In genomic region chr7:19477084-19477483, GRCm38 (mm10) we compare ENCODE assay signal across 20 mouse cellular contexts. TPM values are rescaled to one million over a fixed set of nuclear protein-coding genes. Genes with fewer than 3 reads are reported as not detected.
A peak's percentile ranks its signal among the peaks of the same experiment; 100 is the strongest.
DNase-seq lines count a peak whose midpoint lies in the region; ATAC-seq and TF ChIP-seq lines count a peak whose summit lies in the region.
"Had no signal": no experiment of that assay in that cellular context is flagged by ENCODE, and none has a peak within 500 bp of the region (broad histone marks: within the 10 kb centered on the region; RNA-seq: fewer than 3 reads in every experiment).

No protein-coding gene starts in this region.

- 57% methylated on average over 2 of the region's 2 CpGs for WGBS in intestine, postnatal 0 days
- 60% methylated on average over 2 of the region's 2 CpGs for WGBS in intestine, embryonic 15.5 days
- WGBS in liver, adult 2 months = 55% methylated on average over 2 of the region's 2 CpGs

- no peak overlapping the region for H3K4me2 ChIP-seq in intestine, postnatal 0 days (replicated peaks; ENCODE audit: low read depth)
- no peak overlapping the region for H3K4me2 ChIP-seq in intestine, embryonic 15.5 days (replicated peaks)
- H3K4me2 ChIP-seq: forebrain, embryonic 12.5 days; heart, embryonic 11.5 days; liver, embryonic 13.5 days; neural tube, embryonic 13.5 days had no signal

- TF ChIP-seq CTCF in intestine, postnatal 0 days (IDR thresholded peaks at IDR 0.05; ENCODE audit: low read depth) = peak; percentile 48
- peak; percentile 19; the same call in 1 of the 2 replicates for TF ChIP-seq CTCF in liver, adult 2 months (IDR thresholded peaks at IDR 0.05; ENCODE audit: low read depth, low read length)
- TF ChIP-seq CTCF in MEL (IDR thresholded peaks at IDR 0.05 in 2 of 3, conservative IDR thresholded peaks at IDR 0.05 in 1 of 3; ENCODE audit: control insufficient read depth in 1 of 3, insufficient read depth in 1 of 3, low read depth in 2 of 3, low read length in 3 of 3, poor library complexity in 1 of 3, severe bottlenecking in 1 of 3) = peak in 1 of 3 experiments; percentile 8; a peak in 1 of 6 replicates

- no peak for DNase-seq in liver, adult 2 months (ENCODE audit: extremely low read depth, low read depth, low spot score)
- DNase-seq in liver (no peak), MEL (ENCODE audit: low read depth, low spot score) (no peak)
- peak; percentile 33 for DNase-seq in splenic B cell, adult 2 months (ENCODE audit: low read depth, low spot score)
- DNase-seq: cerebellum, postnatal 14 days; gastrocnemius, postnatal 36 days; heart, postnatal 36 days; layer of hippocampus, postnatal 36 days; left cerebral cortex, postnatal 4 days; liver, embryonic 13.5 days; lung, postnatal 10 days; right cerebral cortex, postnatal 25 days; thymus, postnatal 4 days had no signal

- no peak for TF ChIP-seq EP300 in MEL (IDR thresholded peaks at IDR 0.05; ENCODE audit: low read depth in 1 of 2, low read length in 2 of 2)

- H3K9me3 ChIP-seq in intestine, postnatal 0 days (ENCODE audit: control insufficient read depth) = no peaks in the 10 kb centered on the region; the same call in 1 of the 2 replicates
- no peaks in the 10 kb centered on the region for H3K9me3 ChIP-seq in intestine, embryonic 15.5 days
- no peaks in the 10 kb centered on the region for H3K9me3 ChIP-seq in MEL (replicated peaks; ENCODE audit: insufficient read depth, low read length)
- H3K9me3 ChIP-seq: forebrain, embryonic 12.5 days; liver, embryonic 13.5 days; neural tube, embryonic 13.5 days had no signal

- no peaks in the 10 kb centered on the region for H3K4me1 ChIP-seq in intestine, postnatal 0 days (replicated peaks; ENCODE audit: control insufficient read depth, insufficient read depth, low read length)
- H3K4me1 ChIP-seq in intestine, embryonic 15.5 days (replicated peaks) = 0 out of 2 replicates have a peak, but pooled peaks cover 3% of the 10 kb centered on the region
- peaks cover 5% of the 10 kb centered on the region for H3K4me1 ChIP-seq in liver, adult 2 months (ENCODE audit: control insufficient read depth, insufficient read depth, low read length)
- no peaks in the 10 kb centered on the region; a peak in 1 of 4 replicates for H3K4me1 ChIP-seq in MEL (ENCODE audit: control insufficient read depth in 1 of 2, insufficient read depth in 2 of 2, low read length in 2 of 2)

- H3K9ac ChIP-seq in intestine, postnatal 0 days (ENCODE audit: low read depth, low read length) = no peak overlapping the region
- no peak overlapping the region for H3K9ac ChIP-seq in intestine, embryonic 15.5 days
- no peak overlapping the region for H3K9ac ChIP-seq in liver, adult 2 months (ENCODE audit: low read depth, low read length)
- H3K9ac ChIP-seq in MEL (ENCODE audit: control insufficient read depth, low read depth, low read length, poor library complexity, severe bottlenecking) = no peak overlapping the region
- H3K9ac ChIP-seq: forebrain, embryonic 12.5 days; liver, embryonic 13.5 days; neural tube, embryonic 13.5 days had no signal

- H3K27ac ChIP-seq in intestine, postnatal 0 days (ENCODE audit: low read depth, low read length) = no peak overlapping the region
- no peak overlapping the region for H3K27ac ChIP-seq in intestine, embryonic 15.5 days
- no peak overlapping the region for H3K27ac ChIP-seq in liver, adult 2 months (replicated peaks; ENCODE audit: insufficient read depth, low read depth, low read length)
- no peak overlapping the region for H3K27ac ChIP-seq in MEL (ENCODE audit: control insufficient read depth, low read depth, low read length)
- H3K27ac ChIP-seq: forebrain, embryonic 12.5 days; liver, embryonic 13.5 days; midbrain, embryonic 10.5 days; neural tube, embryonic 13.5 days had no signal

- H3K4me3 ChIP-seq in intestine, postnatal 0 days (ENCODE audit: low read depth, low read length) = no peak overlapping the region
- no peak overlapping the region for H3K4me3 ChIP-seq in intestine, embryonic 15.5 days (replicated peaks)
- no peak overlapping the region for H3K4me3 ChIP-seq in liver, adult 2 months (ENCODE audit: insufficient read depth, low read depth, low read length)
- no peak overlapping the region for H3K4me3 ChIP-seq in MEL (ENCODE audit: control insufficient read depth in 1 of 2, insufficient read depth in 1 of 2, low read depth in 2 of 2, low read length in 2 of 2)
- H3K4me3 ChIP-seq: forebrain, embryonic 12.5 days; liver, embryonic 13.5 days; midbrain, embryonic 10.5 days; neural tube, embryonic 13.5 days had no signal

- no peaks in the 10 kb centered on the region for H3K79me2 ChIP-seq in liver, adult 2 months (ENCODE audit: control insufficient read depth, insufficient read depth, low read length)
- no peaks in the 10 kb centered on the region for H3K79me2 ChIP-seq in MEL (ENCODE audit: control insufficient read depth, insufficient read depth, low read length, poor library complexity)

- H3K27me3 ChIP-seq in intestine, postnatal 0 days (replicated peaks; ENCODE audit: control insufficient read depth, insufficient read depth, low read length) = peaks cover 39% of the 10 kb centered on the region
- H3K27me3 ChIP-seq in intestine, embryonic 15.5 days (replicated peaks) = peaks cover 30% of the 10 kb centered on the region
- H3K27me3 ChIP-seq in liver, adult 2 months (ENCODE audit: control insufficient read depth, insufficient read depth, low read length) = peaks cover 5% of the 10 kb centered on the region; the same call in 1 of the 2 replicates
- H3K27me3 ChIP-seq in MEL (ENCODE audit: control insufficient read depth in 1 of 2, insufficient read depth in 2 of 2, low read length in 2 of 2) = no peaks in the 10 kb centered on the region; a peak in 1 of 4 replicates
- no peaks in the 10 kb centered on the region for H3K27me3 ChIP-seq in splenic B cell, adult 2 months (ENCODE audit: control insufficient read depth, insufficient read depth, low read length, poor library complexity, severe bottlenecking)

- TF ChIP-seq POLR2A in liver, adult 2 months (IDR thresholded peaks at IDR 0.05; ENCODE audit: extremely low read depth, insufficient read depth, low read length) = no peak
- no peak for TF ChIP-seq POLR2A in MEL (IDR thresholded peaks at IDR 0.05; ENCODE audit: control insufficient read depth in 1 of 2, insufficient read depth in 1 of 2, low read depth in 1 of 2, low read length in 2 of 2, poor library complexity in 1 of 2)

- TF ChIP-seq RAD21 in MEL (IDR thresholded peaks at IDR 0.05; ENCODE audit: low read depth, low read length) = peak; percentile 11

- H3K36me3 ChIP-seq in intestine, postnatal 0 days (ENCODE audit: control insufficient read depth, insufficient read depth) = no peaks in the 10 kb centered on the region
- H3K36me3 ChIP-seq in intestine, embryonic 15.5 days = no peaks in the 10 kb centered on the region
- H3K36me3 ChIP-seq in liver, adult 2 months (ENCODE audit: control insufficient read depth, insufficient read depth, low read length) = no peaks in the 10 kb centered on the region
- H3K36me3 ChIP-seq in MEL (ENCODE audit: control insufficient read depth in 1 of 2, insufficient read depth in 2 of 2, low read length in 2 of 2) = no peaks in the 10 kb centered on the region
- no peaks in the 10 kb centered on the region for H3K36me3 ChIP-seq in splenic B cell, adult 2 months (ENCODE audit: control insufficient read depth, insufficient read depth, low read length, poor library complexity, severe bottlenecking)
- H3K36me3 ChIP-seq: forebrain, embryonic 12.5 days; midbrain, embryonic 10.5 days; neural tube, embryonic 13.5 days had no signal

- no peak for ATAC-seq in intestine, postnatal 0 days
- ATAC-seq in intestine, embryonic 15.5 days = no peak
- no peak for ATAC-seq in frontal cortex, adult (ENCODE audit: low TSS enrichment)

RNA-seq across cellular contexts. Expression of gene Exoc3l2, which starts 14.0 kb away (rescaled TPM):
- 1.1 and 1.9 TPM in 2 replicates for polyA plus RNA-seq in intestine, postnatal 0 days (2015; fragmentation: Nextera tagmentation; extraction: Ambion mirVana)
- polyA plus RNA-seq in intestine, embryonic 15.5 days (2015; fragmentation: Nextera tagmentation; extraction: Ambion mirVana) = 0.50 and 0.53 TPM in 2 replicates
- 2.1 and 2.2 TPM in 2 replicates for total RNA-seq in liver, adult 2 months (2014; rRNA removed)
- polyA plus RNA-seq in liver, adult 2 months (2012; rRNA removed) = 5.1 and 5.8 TPM in 2 replicates
- total RNA-seq in MEL (2012; rRNA removed) = 0.08 TPM in 1 of 2 replicates, not detected in the other
- under 1 TPM in 1 of 2 experiments, not detected in 1; 0.08 TPM for polyA plus RNA-seq in MEL (2012; ENCODE audit: insufficient read depth in 1 of 2, insufficient read length in 2 of 2, low read depth in 1 of 2, low replicate concordance in 2 of 2, missing spikeins in 1 of 2)

RNA-seq across cellular contexts. Expression of gene Mark4, which starts 18.5 kb away (rescaled TPM):
- 4.2 and 4.7 TPM in 2 replicates for polyA plus RNA-seq in intestine, postnatal 0 days (2015; fragmentation: Nextera tagmentation; extraction: Ambion mirVana)
- 5.8 and 6.1 TPM in 2 replicates for polyA plus RNA-seq in intestine, embryonic 15.5 days (2015; fragmentation: Nextera tagmentation; extraction: Ambion mirVana)
- total RNA-seq in liver, adult 2 months (2014; rRNA removed) = 1.8 and 2.8 TPM in 2 replicates
- 4.9 and 6.4 TPM in 2 replicates for polyA plus RNA-seq in liver, adult 2 months (2012; rRNA removed)
- total RNA-seq in MEL (2012; rRNA removed) = 4.7 TPM in 2 replicates
- polyA plus RNA-seq in MEL (2012; ENCODE audit: insufficient read depth in 1 of 2, insufficient read length in 2 of 2, low read depth in 1 of 2, low replicate concordance in 2 of 2, missing spikeins in 1 of 2) = 10 to 100 TPM in 1 of 2 experiments, not detected in 1; 18.5 TPM

RNA-seq across cellular contexts. Expression of gene Bloc1s3, which starts 31.1 kb away (rescaled TPM):
- polyA plus RNA-seq in intestine, postnatal 0 days (2015; fragmentation: Nextera tagmentation; extraction: Ambion mirVana) = 3.4 TPM in 2 replicates
- 1.9 and 2.2 TPM in 2 replicates for polyA plus RNA-seq in intestine, embryonic 15.5 days (2015; fragmentation: Nextera tagmentation; extraction: Ambion mirVana)
- total RNA-seq in liver, adult 2 months (2014; rRNA removed) = 2.8 and 3.9 TPM in 2 replicates
- 6.2 and 7.3 TPM in 2 replicates for polyA plus RNA-seq in liver, adult 2 months (2012; rRNA removed)
- 5.5 and 6.1 TPM in 2 replicates for total RNA-seq in MEL (2012; rRNA removed)
- polyA plus RNA-seq in MEL (2012; ENCODE audit: insufficient read depth in 1 of 2, insufficient read length in 2 of 2, low read depth in 1 of 2, low replicate concordance in 2 of 2, missing spikeins in 1 of 2) = 1 to 10 TPM in 1 of 2 experiments, not detected in 1; 7.5 TPM

RNA-seq across cellular contexts. Expression of gene Trappc6a, which starts 31.1 kb away (rescaled TPM):
- 108 and 118 TPM in 2 replicates for polyA plus RNA-seq in intestine, postnatal 0 days (2015; fragmentation: Nextera tagmentation; extraction: Ambion mirVana)
- 124 and 137 TPM in 2 replicates for polyA plus RNA-seq in intestine, embryonic 15.5 days (2015; fragmentation: Nextera tagmentation; extraction: Ambion mirVana)
- 19.9 and 25.5 TPM in 2 replicates for total RNA-seq in liver, adult 2 months (2014; rRNA removed)
- polyA plus RNA-seq in liver, adult 2 months (2012; rRNA removed) = 58.0 and 58.2 TPM in 2 replicates
- 65.6 and 88.2 TPM in 2 replicates for total RNA-seq in MEL (2012; rRNA removed)
- 10 to 100 TPM in 1 of 2 experiments, not detected in 1; 82.8 TPM for polyA plus RNA-seq in MEL (2012; ENCODE audit: insufficient read depth in 1 of 2, insufficient read length in 2 of 2, low read depth in 1 of 2, low replicate concordance in 2 of 2, missing spikeins in 1 of 2)

RNA-seq across cellular contexts. Expression of gene Nkpd1, which starts 40.6 kb away (rescaled TPM):
- polyA plus RNA-seq in intestine, postnatal 0 days (2015; fragmentation: Nextera tagmentation; extraction: Ambion mirVana) = not detected in 2 replicates
- 0.10 and 0.11 TPM in 2 replicates for polyA plus RNA-seq in intestine, embryonic 15.5 days (2015; fragmentation: Nextera tagmentation; extraction: Ambion mirVana)
- total RNA-seq in liver, adult 2 months (2014; rRNA removed) = not detected in 2 replicates
- polyA plus RNA-seq in liver, adult 2 months (2012; rRNA removed) = not detected in 2 replicates
- total RNA-seq in MEL (2012; rRNA removed) = 0.07 and 0.35 TPM in 2 replicates
- polyA plus RNA-seq in MEL (2012; ENCODE audit: insufficient read depth in 1 of 2, insufficient read length in 2 of 2, low read depth in 1 of 2, low replicate concordance in 2 of 2, missing spikeins in 1 of 2) = under 1 TPM in 1 of 2 experiments, not detected in 1; 0.33 TPM
- total RNA-seq: gastrocnemius, postnatal 36 days; heart, postnatal 36 days had no signal
- polyA plus RNA-seq: forebrain, embryonic 12.5 days; heart, embryonic 11.5 days; liver, embryonic 13.5 days had no signal
